Mouse (Mus musculus): ENCODE measurements around the gene Fam169a.
A peak's percentile ranks its signal among the peaks of the same experiment; 100 is the strongest.
"Not testable (repeated sequence)": the region's sequence is repeated elsewhere in the genome, so short reads cannot be mapped to it uniquely, and the experiment has no call there.

Fam169a gene

GRCm38 (mm10) chr13:97066649-97067550 is at the start of gene Fam169a:
TSS of gene Fam169a (plus strand) at chr13:97067286.
- no peak for DNase-seq (ENCODE audit: low spot score)

DNA sequence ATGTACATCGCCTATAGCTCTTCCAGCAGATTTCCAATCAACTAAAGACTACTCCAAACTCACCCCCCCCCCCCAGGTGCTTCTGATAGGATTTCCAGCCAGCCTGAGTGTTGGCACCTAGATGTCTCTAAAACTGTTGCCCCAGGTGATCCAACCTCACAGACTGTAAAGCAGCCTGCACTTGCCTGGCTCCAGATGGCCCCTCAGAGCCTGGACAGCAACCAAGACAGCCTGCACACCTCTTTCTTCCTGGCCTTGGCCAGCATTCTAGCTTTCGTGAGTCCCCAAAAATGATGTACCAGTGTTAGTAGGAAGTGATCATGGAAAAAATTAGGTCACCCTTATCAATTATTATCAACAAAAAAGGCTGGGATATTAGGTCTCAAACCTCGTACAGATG is 49.4 kb upstream of the Fam169a start:
- DNase-seq (ENCODE audit: low spot score): no peak

DNA sequence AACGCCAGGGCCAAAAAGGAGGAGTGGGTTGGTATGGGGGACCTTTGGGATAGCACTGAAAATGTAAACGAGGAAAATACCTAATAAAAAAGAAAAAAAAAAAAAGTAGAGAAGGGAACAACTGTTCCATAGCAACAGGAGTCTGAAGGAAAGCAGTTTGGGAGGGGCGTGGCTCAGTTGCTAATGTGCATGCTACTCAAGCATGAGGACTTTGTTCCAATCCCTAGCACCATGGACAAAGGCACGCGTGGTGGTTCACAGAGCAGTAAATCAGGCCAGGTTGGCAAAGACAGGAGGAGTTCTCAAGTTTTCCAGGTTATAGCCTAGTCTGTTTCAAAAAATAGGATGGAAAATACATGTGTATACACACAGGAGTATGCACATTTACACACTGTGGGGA is 47.0 kb upstream of the Fam169a start:
- no peak for DNase-seq (ENCODE audit: low spot score)

DNA sequence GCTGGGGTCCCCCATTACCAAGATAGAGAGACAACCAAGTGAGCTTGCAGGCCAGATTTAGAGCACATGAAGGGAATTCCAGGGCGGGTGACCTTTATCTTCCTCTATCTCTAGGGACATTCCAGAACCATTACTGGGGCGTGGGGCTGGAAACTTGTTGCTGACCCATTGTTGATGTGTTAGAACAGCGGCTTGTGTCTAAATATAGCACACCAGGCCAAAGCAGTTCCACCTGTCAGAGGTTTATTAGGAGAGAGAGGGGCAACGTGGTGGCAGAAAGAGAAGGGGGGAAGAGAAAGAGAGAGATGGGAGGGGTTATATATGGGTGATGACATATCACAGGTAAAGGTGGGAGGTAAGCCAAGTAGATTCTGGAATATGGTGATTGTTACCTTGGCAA is 45.2 kb upstream of the Fam169a start:
- no peak for DNase-seq (ENCODE audit: low spot score)

GRCm38 (mm10) chr13:97030075-97030474 is 37.0 kb upstream of the Fam169a start:
- DNase-seq (ENCODE audit: low spot score): no peak

DNA sequence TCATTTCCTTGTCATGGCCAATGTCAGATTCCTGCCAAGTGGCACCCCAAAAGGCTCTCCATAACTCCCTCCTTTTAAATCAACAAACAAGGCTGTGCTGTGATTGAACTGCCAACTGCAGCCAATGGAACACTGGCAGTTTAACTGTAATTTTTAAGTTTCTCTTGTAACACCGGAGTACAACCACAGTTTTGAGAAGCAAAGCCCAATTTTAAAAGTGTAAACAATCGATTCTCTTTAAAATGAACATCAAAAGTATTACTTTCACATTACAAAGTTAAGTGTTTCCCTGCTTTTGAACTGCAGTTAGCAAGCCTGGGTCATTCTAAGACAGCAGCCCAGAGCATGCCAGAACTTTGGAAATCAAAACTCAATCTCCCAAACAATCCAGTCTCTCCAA is 32.8 kb upstream of the Fam169a start, which contains the start of gene 1700029F12Rik:
Gene 1700029F12Rik (minus strand): TSS at position 101 of the 400 bp plus-strand sequence.
- DNase-seq (ENCODE audit: low spot score): no peak

- DNase-seq (ENCODE audit: low spot score): no peak
Observed at GRCm38 (mm10) chr13:97051158-97051557, 15.9 kb upstream of the Fam169a start.

- DNase-seq (ENCODE audit: low spot score): peak; percentile 31
Observed at GRCm38 (mm10) chr13:97052667-97053066, 14.4 kb upstream of the Fam169a start.

DNA sequence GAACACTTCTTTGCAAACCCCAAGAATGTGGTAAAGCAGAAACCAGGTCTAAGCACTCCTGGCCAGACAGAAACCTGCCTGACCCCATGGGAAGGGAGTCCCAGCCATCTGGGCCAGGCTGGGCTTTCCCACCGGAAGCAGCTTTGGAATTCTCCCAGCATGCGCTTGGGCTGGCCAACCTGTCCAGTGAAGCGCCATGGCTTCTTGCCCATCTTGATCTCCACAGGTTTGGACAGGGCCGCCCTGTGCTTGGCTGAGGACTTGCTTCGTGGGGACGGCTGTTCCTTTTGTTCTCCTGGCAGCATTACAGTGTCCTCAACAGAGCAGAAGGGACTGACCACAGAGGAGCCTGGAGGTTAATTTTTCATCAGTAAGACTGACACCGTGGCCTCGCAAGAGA is 13.2 kb upstream of the Fam169a start:
- DNase-seq (ENCODE audit: low spot score): no peak

DNA sequence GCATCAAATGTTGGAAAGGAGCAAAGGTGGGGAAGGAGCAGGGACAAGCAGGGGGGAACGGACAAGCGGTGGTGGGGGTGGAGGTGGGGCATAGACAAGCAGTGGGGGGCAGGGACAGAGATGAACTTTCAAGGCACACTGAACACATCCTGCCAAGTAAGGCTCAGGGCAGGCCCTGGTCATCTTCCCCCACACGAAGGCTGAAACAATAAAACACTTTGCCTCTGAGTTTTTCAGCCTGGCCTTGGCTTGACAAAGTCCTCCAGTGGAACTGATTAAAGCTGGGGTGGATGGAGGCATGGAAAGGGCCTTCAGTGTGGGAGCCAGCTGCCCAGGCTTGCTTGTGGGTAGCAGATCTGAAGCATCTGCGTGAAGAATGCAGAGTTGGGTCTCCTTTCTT is 9.3 kb upstream of the Fam169a start:
- DNase-seq (ENCODE audit: low spot score): no peak

DNA sequence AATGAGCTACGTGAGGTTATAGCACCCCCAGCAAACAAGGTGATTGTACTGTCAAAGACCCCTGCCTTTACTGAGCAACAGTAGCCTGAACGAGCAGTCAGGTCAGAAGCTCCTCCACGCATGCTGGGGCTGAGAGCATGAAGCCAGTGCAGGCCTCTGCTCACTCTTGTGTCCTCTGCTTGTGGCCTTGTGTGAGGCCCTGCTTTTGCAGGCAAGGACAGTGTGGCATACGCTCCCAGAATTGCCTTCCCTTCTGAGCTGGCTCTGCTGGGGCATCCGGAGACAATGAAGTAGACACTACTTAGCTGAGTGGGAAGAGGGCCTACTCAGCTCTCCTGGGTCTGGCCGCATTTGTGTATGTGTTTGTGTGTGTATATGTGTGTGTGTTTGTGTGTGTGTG is 7.3 kb upstream of the Fam169a start:
- no peak for DNase-seq (ENCODE audit: low spot score)

DNA sequence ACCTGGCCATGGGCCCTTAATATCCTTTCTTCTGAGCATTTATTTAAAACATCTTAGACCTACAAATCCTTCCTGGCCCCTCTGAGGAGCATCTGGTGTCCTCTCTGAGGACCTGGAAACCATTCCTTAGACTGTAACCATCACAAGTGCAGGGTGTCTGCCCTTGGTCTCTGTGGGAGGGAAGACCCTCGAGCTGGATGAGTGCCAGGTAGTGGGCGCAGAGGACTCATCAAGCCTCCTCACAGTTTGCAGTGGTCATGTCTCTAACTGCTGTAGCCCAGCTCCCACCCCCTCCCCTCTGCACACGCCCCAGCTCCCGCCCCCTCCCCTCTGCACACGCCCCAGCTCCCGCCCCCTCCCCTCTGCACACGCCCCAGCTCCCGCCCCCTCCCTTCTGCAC is 6.8 kb upstream of the Fam169a start:
- DNase-seq (ENCODE audit: low spot score): no peak

- DNase-seq (ENCODE audit: low spot score): no peak
Observed at GRCm38 (mm10) chr13:97062151-97062550, 4.9 kb upstream of the Fam169a start.

GRCm38 (mm10) chr13:97063431-97063830 is 3.7 kb upstream of the Fam169a start:
- DNase-seq (ENCODE audit: low spot score): no peak

GRCm38 (mm10) chr13:97064413-97064812 is 2.7 kb upstream of the Fam169a start:
- DNase-seq (ENCODE audit: low spot score): no peak

- DNase-seq (ENCODE audit: low spot score): not testable (repeated sequence)
Observed at GRCm38 (mm10) chr13:97064844-97065621, 2.1 kb upstream of the Fam169a start.

- DNase-seq (ENCODE audit: low spot score): no peak
Observed at GRCm38 (mm10) chr13:97067691-97068090, 605 bp downstream of the Fam169a start.

DNA sequence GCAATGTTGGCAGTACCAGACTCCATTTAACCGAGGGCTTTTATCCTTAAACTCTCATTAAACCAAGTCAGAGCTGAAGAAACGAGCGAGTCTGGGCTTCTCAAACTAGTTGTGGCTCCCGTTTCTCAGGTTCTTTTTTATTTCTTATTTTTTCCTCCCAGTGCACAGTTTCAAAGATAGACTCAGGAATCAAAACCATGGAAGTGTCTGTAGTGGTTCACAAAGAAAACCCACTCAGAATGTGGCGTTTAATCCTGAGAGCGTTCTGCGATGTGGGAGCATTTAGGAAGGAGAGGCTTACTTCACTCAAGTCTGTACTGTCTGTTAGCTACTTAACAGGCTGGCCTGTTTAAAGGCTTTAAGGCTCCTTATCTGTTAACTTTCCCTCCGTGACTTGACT is 1.1 kb downstream of the Fam169a start:
- DNase-seq (ENCODE audit: low spot score): no peak

DNA sequence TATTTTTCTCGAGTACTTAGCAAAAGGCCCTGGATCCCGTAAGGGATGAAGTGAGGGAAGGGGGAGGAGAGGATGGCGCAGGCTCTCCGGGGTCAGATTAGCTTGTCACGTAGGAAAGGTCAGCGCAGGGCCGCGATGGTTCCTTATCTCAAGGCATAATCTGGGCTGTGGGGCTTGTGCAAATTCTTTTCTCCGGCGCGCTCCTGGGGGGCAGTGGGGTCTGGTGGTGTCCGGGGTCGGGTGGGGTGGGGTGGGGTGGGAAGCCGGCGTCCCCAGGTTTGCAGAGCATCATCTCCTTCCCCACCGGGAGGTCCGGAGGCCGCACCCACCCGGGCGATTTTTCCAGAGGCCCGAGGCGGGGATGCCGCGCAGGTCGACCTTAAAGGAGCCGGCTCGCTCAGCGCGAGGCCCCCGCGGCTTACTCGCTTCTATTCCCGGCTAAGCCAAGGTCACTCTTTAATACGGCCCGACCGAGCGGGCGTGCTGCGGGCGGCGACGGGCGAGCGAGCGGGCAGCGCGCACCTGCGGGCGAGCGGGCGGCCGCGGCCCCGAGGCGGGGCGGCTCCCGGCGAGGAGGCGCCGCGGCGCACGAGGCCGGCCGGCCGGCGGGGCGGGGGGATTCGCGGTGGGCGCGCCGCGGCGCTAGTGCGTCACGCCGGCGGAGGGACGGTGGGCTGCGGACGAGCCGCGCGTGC is 4.0 kb downstream of the Fam169a start:
- DNase-seq (ENCODE audit: low spot score): no peak

DNA sequence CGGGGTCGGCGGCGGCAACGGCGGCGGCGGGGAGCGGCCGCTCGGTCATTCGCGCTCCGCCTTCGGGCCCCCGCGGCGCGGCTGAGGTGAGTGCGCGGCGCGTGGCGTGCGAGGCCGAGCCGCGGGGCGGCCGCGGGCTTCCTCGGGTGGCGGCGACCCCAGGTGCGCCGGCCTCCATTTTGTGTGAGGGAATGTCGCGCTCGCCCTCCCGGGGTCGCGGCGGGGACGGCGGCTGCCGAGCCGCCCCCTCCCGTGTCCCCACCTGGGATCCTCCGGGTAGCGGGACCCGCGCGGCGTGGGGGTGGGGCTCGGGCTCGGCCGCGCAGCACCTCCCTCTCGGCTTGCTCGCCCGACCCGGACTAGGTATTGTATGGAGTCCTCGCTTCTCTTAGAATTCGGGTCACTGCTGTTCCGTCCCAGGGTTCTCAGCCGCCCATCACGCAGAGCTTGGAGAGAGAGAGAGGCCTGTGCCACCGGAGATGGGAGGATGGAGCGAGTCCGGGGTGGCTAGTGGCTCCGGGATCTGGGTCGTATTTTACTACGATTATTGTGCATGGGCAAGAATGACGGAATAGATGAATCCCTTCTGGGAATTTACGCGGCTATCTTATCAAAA is 4.6 kb downstream of the Fam169a start:
- no peak for DNase-seq (ENCODE audit: low spot score)

GRCm38 (mm10) chr13:97073497-97073896 is 6.4 kb downstream of the Fam169a start:
- DNase-seq (ENCODE audit: low spot score): no peak

- DNase-seq (ENCODE audit: low spot score): no peak
Observed at GRCm38 (mm10) chr13:97077556-97077955, 10.5 kb downstream of the Fam169a start.

Measured in urinary bladder, postnatal 10 days (tissue).